Mouse (Mus musculus) MEL (cell line): ENCODE results near the gene Zfpm1. TPM values are rescaled to one million over a fixed set of nuclear protein-coding genes. Genes with fewer than 3 reads are reported as not detected.

Experiments used
- DNase-seq: peaks from one replicate; pipeline ENCODE4 v3.0.0; 2011; ENCODE audit warnings: low read depth, low spot score
- H3K27ac ChIP-seq: 2 replicates; pipeline ENCODE4 v1.5.1; 2012; ENCODE audit warnings: low read depth, mild to moderate bottlenecking, control low read depth, low read length, moderate library complexity; ENCODE audit not compliant: control insufficient read depth
- H3K27me3 ChIP-seq, 2 experiments: fragments of 150-350 bp in 1 of 2; sonication (generic) in 1 of 2; 2 replicates each; pipeline ENCODE4 v1.6.1; 2012; ENCODE audit warnings: low read length in 2 of 2, mild to moderate bottlenecking in 2 of 2, improper control_type of control experiment in 1 of 2, moderate library complexity in 1 of 2; ENCODE audit not compliant: insufficient read depth in 2 of 2, control insufficient read depth in 1 of 2
- H3K36me3 ChIP-seq, 2 experiments: 2 replicates each; pipeline ENCODE4 v1.6.1; 2012 to 2014; ENCODE audit warnings: low read length in 2 of 2, improper control_type of control experiment in 1 of 2, inconsistent platforms in 1 of 2, mild to moderate bottlenecking in 1 of 2; ENCODE audit not compliant: insufficient read depth in 2 of 2, control insufficient read depth in 1 of 2
- H3K4me1 ChIP-seq, 2 experiments: fragments of 150-350 bp in 1 of 2; sonication (generic) in 1 of 2; 2 replicates each; pipeline ENCODE4 v1.6.1; 2012; ENCODE audit warnings: low read length in 2 of 2, improper control_type of control experiment in 1 of 2, mild to moderate bottlenecking in 1 of 2; ENCODE audit not compliant: insufficient read depth in 2 of 2, control insufficient read depth in 1 of 2
- H3K4me3 ChIP-seq, 2 experiments: fragments of 150-350 bp in 1 of 2; sonication (generic) in 1 of 2; 2 replicates each; pipeline ENCODE4 v1.5.1; 2012; ENCODE audit warnings: low read depth in 2 of 2, low read length in 2 of 2, mild to moderate bottlenecking in 2 of 2, moderate library complexity in 2 of 2, control low read depth in 1 of 2, improper control_type of control experiment in 1 of 2; ENCODE audit not compliant: control insufficient read depth in 1 of 2, insufficient read depth in 1 of 2
- H3K79me2 ChIP-seq: 2 replicates; pipeline ENCODE4 v1.6.1; 2012; ENCODE audit warnings: mild to moderate bottlenecking, low read length, moderate library complexity; ENCODE audit not compliant: control insufficient read depth, poor library complexity, insufficient read depth
- H3K9ac ChIP-seq: 2 replicates; pipeline ENCODE4 v1.6.1; 2012; ENCODE audit warnings: low read depth, mild to moderate bottlenecking, control low read depth, low read length, moderate library complexity; ENCODE audit not compliant: control insufficient read depth, poor library complexity, severe bottlenecking
- H3K9me3 ChIP-seq: fragments of 150-350 bp; sonication (generic); replicated peaks from 2 replicates; pipeline ENCODE4 v1.6.1; 2012; ENCODE audit warnings: mild to moderate bottlenecking, low read length, improper control_type of control experiment, moderate library complexity; ENCODE audit not compliant: insufficient read depth
- CHD1 ChIP-seq: IDR thresholded peaks from 2 replicates; pipeline ENCODE4 v1.6.1; 2012; ENCODE audit warnings: low read depth, mild to moderate bottlenecking, inconsistent platforms, low read length, improper control_type of control experiment
- CHD2 ChIP-seq: IDR thresholded peaks from 2 replicates; pipeline ENCODE4 v1.6.1; 2011; ENCODE audit warnings: low read length, improper control_type of control experiment
- CTCF ChIP-seq, 3 experiments: IDR thresholded peaks in 2 of 3; conservative IDR thresholded peaks in 1 of 3; 2 replicates each; pipeline ENCODE4 v1.5.1; 2011 to 2012; ENCODE audit warnings: low read length in 3 of 3, low read depth in 2 of 3, mild to moderate bottlenecking in 2 of 3, improper control_type of control experiment in 1 of 3, inconsistent platforms in 1 of 3, mixed read lengths in 1 of 3, moderate library complexity in 1 of 3; ENCODE audit not compliant: control insufficient read depth in 1 of 3, insufficient read depth in 1 of 3, poor library complexity in 1 of 3, severe bottlenecking in 1 of 3
- E2F4 ChIP-seq: IDR thresholded peaks from 2 replicates; pipeline ENCODE4 v1.6.1; 2011; ENCODE audit warnings: low read depth, low read length, improper control_type of control experiment, borderline replicate concordance
- ELF1 ChIP-seq: IDR thresholded peaks from 2 replicates; pipeline ENCODE4 v1.6.1; 2014; ENCODE audit warnings: low read depth, mild to moderate bottlenecking, inconsistent platforms, low read length, improper control_type of control experiment, moderate library complexity
- EP300 ChIP-seq, 2 experiments: IDR thresholded peaks; 2 replicates each; pipeline ENCODE4 v1.6.1; 2011; ENCODE audit warnings: improper control_type of control experiment in 2 of 2, low read length in 2 of 2, low read depth in 1 of 2, mild to moderate bottlenecking in 1 of 2
- GATA1 ChIP-seq: IDR thresholded peaks from 2 replicates; pipeline ENCODE4 v1.6.1; 2011; ENCODE audit warnings: low read depth, low read length, improper control_type of control experiment
- HCFC1 ChIP-seq: IDR thresholded peaks from 2 replicates; pipeline ENCODE4 v1.6.1; 2012; ENCODE audit warnings: low read depth, mild to moderate bottlenecking, inconsistent platforms, low read length, improper control_type of control experiment, moderate library complexity
- JUND ChIP-seq: IDR thresholded peaks from 2 replicates; pipeline ENCODE4 v1.6.1; 2011; ENCODE audit warnings: low read depth, mild to moderate bottlenecking, improper control_type of control experiment, low read length
- KAT2A ChIP-seq: conservative IDR thresholded peaks from 2 replicates; pipeline ENCODE4 v1.6.1; 2012; ENCODE audit warnings: low read depth, low read length, improper control_type of control experiment, inconsistent platforms
- MAX ChIP-seq: IDR thresholded peaks from 2 replicates; pipeline ENCODE4 v1.6.1; 2011; ENCODE audit warnings: low read length, improper control_type of control experiment
- MXI1 ChIP-seq: IDR thresholded peaks from 2 replicates; pipeline ENCODE4 v1.6.1; 2011; ENCODE audit warnings: mild to moderate bottlenecking, low read depth, low read length, improper control_type of control experiment
- MYC ChIP-seq: IDR thresholded peaks from 2 replicates; pipeline ENCODE4 v1.6.1; 2011; ENCODE audit warnings: low read depth, mild to moderate bottlenecking, low read length, improper control_type of control experiment, moderate library complexity
- NRF1 ChIP-seq: IDR thresholded peaks from 2 replicates; pipeline ENCODE4 v1.6.1; 2014; ENCODE audit warnings: low read depth, mild to moderate bottlenecking, inconsistent platforms, low read length, improper control_type of control experiment, moderate library complexity; ENCODE audit not compliant: poor library complexity, insufficient read depth, severe bottlenecking
- POLR2A ChIP-seq, 2 experiments: IDR thresholded peaks; 2 replicates each; pipeline ENCODE4 v1.6.1; 2011 to 2012; ENCODE audit warnings: low read length in 2 of 2, mild to moderate bottlenecking in 2 of 2, control low read depth in 1 of 2, improper control_type of control experiment in 1 of 2, low read depth in 1 of 2, moderate library complexity in 1 of 2; ENCODE audit not compliant: control insufficient read depth in 1 of 2, insufficient read depth in 1 of 2, poor library complexity in 1 of 2
- POLR2AphosphoS2 ChIP-seq: IDR thresholded peaks from 2 replicates; pipeline ENCODE4 v1.6.1; 2011; ENCODE audit warnings: low read length, improper control_type of control experiment
- POLR2AphosphoS5 ChIP-seq: IDR thresholded peaks from 2 replicates; pipeline ENCODE4 v1.6.1; 2012; ENCODE audit warnings: low read depth, borderline replicate concordance, mild to moderate bottlenecking, inconsistent platforms, low read length, moderate library complexity, mixed read lengths
- RAD21 ChIP-seq: IDR thresholded peaks from 2 replicates; pipeline ENCODE4 v1.6.1; 2011; ENCODE audit warnings: mild to moderate bottlenecking, low read depth, low read length, improper control_type of control experiment
- SIN3A ChIP-seq: IDR thresholded peaks from 2 replicates; pipeline ENCODE4 v1.6.1; 2012; ENCODE audit warnings: low read length, improper control_type of control experiment, inconsistent platforms
- TAL1 ChIP-seq: IDR thresholded peaks from 2 replicates; pipeline ENCODE4 v1.6.1; 2012; ENCODE audit warnings: mild to moderate bottlenecking, inconsistent platforms, low read length, moderate library complexity, mixed read lengths
- TCF12 ChIP-seq: IDR thresholded peaks from 2 replicates; pipeline ENCODE4 v1.6.1; 2014; ENCODE audit warnings: low read depth, mild to moderate bottlenecking, inconsistent platforms, low read length, improper control_type of control experiment, moderate library complexity
- USF1 ChIP-seq: IDR thresholded peaks from 2 replicates; pipeline ENCODE4 v1.6.1; 2014; ENCODE audit warnings: low read depth, mild to moderate bottlenecking, inconsistent platforms, low read length, improper control_type of control experiment, moderate library complexity
- USF2 ChIP-seq, 2 experiments: IDR thresholded peaks; 2 replicates each; pipeline ENCODE4 v1.6.1; 2011 to 2012; ENCODE audit warnings: improper control_type of control experiment in 2 of 2, low read length in 2 of 2, borderline replicate concordance in 1 of 2, inconsistent platforms in 1 of 2, low read depth in 1 of 2, mild to moderate bottlenecking in 1 of 2; ENCODE audit not compliant: insufficient read depth in 1 of 2
- ZC3H11A ChIP-seq: IDR thresholded peaks from 2 replicates; pipeline ENCODE4 v1.6.1; 2012; ENCODE audit warnings: low read depth, mild to moderate bottlenecking, inconsistent platforms, low read length, improper control_type of control experiment
- ZKSCAN1 ChIP-seq: IDR thresholded peaks from 2 replicates; pipeline ENCODE4 v1.6.1; 2012; ENCODE audit warnings: low read depth, mild to moderate bottlenecking, inconsistent platforms, low read length, improper control_type of control experiment, moderate library complexity
- ZNF384 ChIP-seq: IDR thresholded peaks from 2 replicates; pipeline ENCODE4 v1.6.1; 2012; ENCODE audit warnings: low read depth, mild to moderate bottlenecking, inconsistent platforms, low read length, improper control_type of control experiment
- polyA plus RNA-seq, 2 experiments: library from polyadenylated mRNA; stranded (reverse) in 1 of 2; unstranded in 1 of 2; fragments of >175 nt in 1 of 2; fragments of >200 nt in 1 of 2; gene quantifications; 2 replicates each; pipeline versions ENCODE4 v1.2.1 to v1.2.4; 2012; ENCODE audit warnings: low replicate concordance in 2 of 2, low read depth in 1 of 2; ENCODE audit not compliant: insufficient read length in 2 of 2, insufficient read depth in 1 of 2, missing spikeins in 1 of 2
- total RNA-seq: library from RNA; depleted of rRNA; stranded (reverse); fragments of 300-350 nt; gene quantifications from 2 replicates; pipeline ENCODE4 v1.2.3, GENCODE M21; 2012

Zfpm1 gene
- total and polyA plus RNA-seq, 3 experiments: 133 to 343 (median 260) TPM

DNA sequence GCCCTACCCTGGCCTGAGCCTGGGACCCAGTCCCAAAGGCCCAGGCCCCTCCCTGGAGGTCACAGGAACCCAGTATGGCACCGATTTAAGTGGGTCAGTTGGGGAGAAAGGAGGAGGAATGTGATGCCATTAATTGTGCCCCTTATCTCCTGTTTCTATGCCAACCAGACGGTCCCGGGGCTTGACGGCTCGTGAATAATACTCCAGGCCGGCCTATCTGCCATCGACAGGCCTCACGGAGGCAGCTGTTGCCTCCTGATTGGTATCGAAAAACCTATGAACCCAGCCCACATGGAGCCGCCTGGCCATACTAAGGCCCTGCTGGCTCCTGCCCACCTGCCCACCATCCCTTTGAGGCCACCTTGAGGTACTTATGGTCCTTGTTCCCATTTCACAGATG is 5.0 kb downstream of the Zfpm1 start (continued):
- TF ChIP-seq HCFC1: no peak

DNA sequence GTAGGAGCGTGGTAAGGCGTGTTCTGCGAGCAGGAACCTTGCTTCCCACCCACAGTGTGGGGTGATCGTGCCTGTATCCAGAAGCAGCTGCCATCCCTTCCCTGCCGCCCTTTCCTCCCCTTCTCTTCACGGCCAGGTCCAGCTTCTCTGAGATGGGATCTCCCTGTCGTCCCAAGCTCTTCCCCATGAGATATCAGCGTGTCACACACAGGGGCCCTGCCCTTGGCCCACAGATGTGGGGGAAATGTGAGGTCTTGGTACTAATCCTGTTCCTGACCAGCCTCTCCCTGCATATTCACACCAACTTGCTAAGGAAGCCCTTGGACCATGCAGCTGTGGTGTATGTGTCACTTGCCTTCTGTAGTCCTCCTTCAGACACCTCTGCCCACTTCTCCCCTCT is 5.8 kb downstream of the Zfpm1 start:
- Histone ChIP-seq H3K79me2 (peaks cover 95% of the 10 kb centered on the region), H3K4me3 (no peak overlapping the region), H3K9ac (peak overlapping the region; percentile 41), H3K27ac (peak overlapping the region; percentile 91), H3K9me3 (no peaks in the 10 kb centered on the region), H3K27me3 (no peaks in the 10 kb centered on the region), H3K4me1 (peaks cover 17 to 74% of the 10 kb centered on the region in 2 experiments), H3K36me3 (peaks cover 0 to 69% of the 10 kb centered on the region in 2 experiments; a peak in 3 of 4 replicates)
- no peak for TF ChIP-seq CHD1
- no peak for TF ChIP-seq E2F4
- 0 out of 2 replicates have a peak, but pooled peaks have one; percentile 19 for TF ChIP-seq TAL1
- TF ChIP-seq KAT2A: no peak
- TF ChIP-seq JUND: no peak
- no peak for TF ChIP-seq ZKSCAN1
- peak; percentile 48; the same call in 1 of the 2 replicates for TF ChIP-seq TCF12
- TF ChIP-seq HCFC1: no peak
- no peak for TF ChIP-seq ZC3H11A
- no peak for TF ChIP-seq ZNF384
- no peak for TF ChIP-seq MYC
- TF ChIP-seq SIN3A: no peak
- TF ChIP-seq ELF1: no peak
- no peak for TF ChIP-seq USF1
- TF ChIP-seq POLR2A (IDR thresholded peaks at IDR 0.05; ENCODE audit: control insufficient read depth in 1 of 2, insufficient read depth in 1 of 2, low read depth in 1 of 2, low read length in 2 of 2, poor library complexity in 1 of 2): no peak
- peak in 1 of 2 experiments; percentile 27; a peak in 1 of 4 replicates for TF ChIP-seq EP300 (IDR thresholded peaks at IDR 0.05; ENCODE audit: low read depth in 1 of 2, low read length in 2 of 2)
- no peak for TF ChIP-seq RAD21
- TF ChIP-seq NRF1: no peak
- TF ChIP-seq CHD2: no peak
- TF ChIP-seq POLR2AphosphoS5: no peak
- TF ChIP-seq MXI1: no peak
- TF ChIP-seq GATA1: no peak
- TF ChIP-seq POLR2AphosphoS2: no peak
- no peak for TF ChIP-seq MAX
- no peak for TF ChIP-seq CTCF (IDR thresholded peaks at IDR 0.05 in 2 of 3, conservative IDR thresholded peaks at IDR 0.05 in 1 of 3; ENCODE audit: control insufficient read depth in 1 of 3, insufficient read depth in 1 of 3, low read depth in 2 of 3, low read length in 3 of 3, poor library complexity in 1 of 3, severe bottlenecking in 1 of 3)
- no peak for TF ChIP-seq USF2 (IDR thresholded peaks at IDR 0.05; ENCODE audit: borderline replicate concordance in 1 of 2, insufficient read depth in 1 of 2, low read depth in 1 of 2, low read length in 2 of 2)
- no peak for DNase-seq
